Mouse (Mus musculus) B cell, adult 62 days (primary cell): ENCODE results near the gene Amy1. TPM values are rescaled to one million over a fixed set of nuclear protein-coding genes. Genes with fewer than 3 reads are reported as not detected.

Experiments
- total RNA-seq: library from RNA; stranded (reverse); gene quantifications from 4 replicates; pipeline ENCODE4 v1.2.4, GENCODE M21; 2023

The Amy1 gene
- 0.41 to 2.4 TPM (median 1.1 TPM) in 4 replicates for total RNA-seq

DNA sequence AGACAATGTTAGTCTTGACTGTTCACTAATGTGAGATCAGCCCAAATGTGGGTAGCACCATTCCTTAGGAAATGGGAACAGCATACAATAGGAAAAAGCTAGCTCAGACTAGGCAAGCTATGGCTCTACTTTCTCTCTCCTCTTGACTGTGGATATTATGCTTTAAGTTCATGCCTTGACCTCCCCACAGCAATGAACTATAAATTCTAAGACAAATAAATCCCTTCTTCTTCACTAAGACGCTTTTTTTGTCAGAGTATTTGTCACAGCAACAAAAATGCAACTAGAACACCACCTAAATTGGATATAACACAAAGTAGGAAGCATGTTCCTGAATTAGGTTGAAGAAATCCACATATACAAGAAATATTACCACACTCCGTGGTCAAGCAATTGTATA is at the start of gene Amy1:
Gene Amy1, minus strand, starts transcription at position 101 of the 400 bp plus-strand sequence.

GRCm38 (mm10) chr3:113629606-113630359 is 23.3 kb upstream of the Amy1 start, which contains the start of gene Rnpc3:
Gene Rnpc3 (minus strand): TSS chr3:113630149.

GRCm38 (mm10) chr3:113532328-113532727 is 74.2 kb downstream of the Amy1 start, which contains the start of gene Amy2a1:
Gene Amy2a1 (minus strand): TSS chr3:113532428.

Other genes with a start within 250 kb of the Amy1 start
- gene Amy2a1, start 74.3 kb downstream of the Amy1 start, total RNA-seq = 0.75 to 1.2 TPM in 2 of 4 replicates, not detected in the others
- 71.1 to 80.3 TPM (median 76.0 TPM) in 4 replicates for gene Rnpc3, start 23.4 kb upstream of the Amy1 start, total RNA-seq